ENCODE assay signal across 8 mouse cellular contexts in the genomic region with DNA sequence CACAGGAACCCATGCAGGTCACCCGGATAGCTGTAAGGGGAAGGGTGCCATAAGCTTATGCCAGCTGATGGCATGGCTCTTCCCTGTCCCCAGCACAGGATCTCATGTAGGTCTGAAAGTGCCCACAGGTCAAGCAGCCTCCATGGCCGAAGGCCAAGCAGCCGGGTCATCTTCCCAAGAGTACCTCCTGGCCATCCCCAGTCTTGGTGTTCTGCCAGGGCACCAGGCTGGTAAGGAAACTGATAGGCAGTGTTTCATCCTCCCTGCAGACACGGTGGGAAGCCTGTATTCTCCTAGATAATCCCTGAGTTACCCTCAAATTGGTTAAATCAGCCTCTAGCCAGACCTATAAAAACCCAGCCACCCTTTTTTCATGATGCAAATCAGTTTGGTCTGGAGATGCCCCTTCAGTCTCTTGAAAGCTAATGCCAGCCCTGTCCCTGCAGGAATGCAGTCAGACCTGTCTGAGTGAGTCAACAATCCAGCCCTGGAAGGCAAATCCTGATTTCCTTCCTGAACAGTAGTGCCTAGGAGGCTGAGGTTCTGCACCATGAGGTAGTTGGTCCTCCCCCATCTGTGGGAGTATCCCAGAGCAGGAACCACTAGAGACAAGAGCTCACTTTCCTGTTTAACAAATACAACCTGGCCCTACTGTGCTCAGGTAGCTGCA. TPM values are rescaled to one million over a fixed set of nuclear protein-coding genes. Genes with fewer than 3 reads are reported as not detected.
DNase-seq lines count a peak whose midpoint lies in the region; ATAC-seq lines count a peak whose summit lies in the region.

No protein-coding gene starts in this region.

- no peak for ATAC-seq in forebrain, embryonic 16.5 days
- ATAC-seq in midbrain, embryonic 16.5 days, result no peak

- no peaks in the 10 kb centered on the region for H3K36me3 ChIP-seq in forebrain, embryonic 16.5 days (ENCODE audit: control insufficient read depth, insufficient read depth)
- peaks cover 5% of the 10 kb centered on the region; the same call in 1 of the 2 replicates for H3K36me3 ChIP-seq in midbrain, embryonic 16.5 days (ENCODE audit: control insufficient read depth, insufficient read depth, low read length)

- H3K9me3 ChIP-seq in forebrain, embryonic 16.5 days (ENCODE audit: control insufficient read depth, low read length), result no peaks in the 10 kb centered on the region
- H3K9me3 ChIP-seq in midbrain, embryonic 16.5 days (replicated peaks; ENCODE audit: control insufficient read depth, low read length, poor library complexity, severe bottlenecking), result no peaks in the 10 kb centered on the region

- no peak overlapping the region for H3K4me2 ChIP-seq in forebrain, embryonic 16.5 days (ENCODE audit: low read length)
- H3K4me2 ChIP-seq in midbrain, embryonic 16.5 days (ENCODE audit: low read length), result no peak overlapping the region

- H3K27ac ChIP-seq in forebrain, embryonic 16.5 days (ENCODE audit: low read length), result no peak overlapping the region
- H3K27ac ChIP-seq in midbrain, embryonic 16.5 days (ENCODE audit: low read length), result no peak overlapping the region

- DNase-seq in gastrocnemius, adult 18-20 months (ENCODE audit: low spot score), result peak; percentile 79
- DNase-seq in gastrocnemius, postnatal 4 days (ENCODE audit: low spot score in 2 of 2), result no peak
- DNase-seq in cerebellum, adult 8-10 months, result peak; percentile 33
- DNase-seq in kidney, adult 18-20 months, result peak; percentile 59
- peak; percentile 26 for DNase-seq in ovary, postnatal 14 days (ENCODE audit: low spot score)
- no peak for DNase-seq in right cerebral cortex, adult 2 months (ENCODE audit: low spot score in 2 of 2)

- no peak overlapping the region for H3K4me3 ChIP-seq in forebrain, embryonic 16.5 days (replicated peaks; ENCODE audit: low read length)
- H3K4me3 ChIP-seq in midbrain, embryonic 16.5 days (ENCODE audit: low read depth, low read length), result no peak overlapping the region

- no peak overlapping the region for H3K9ac ChIP-seq in forebrain, embryonic 16.5 days (replicated peaks; ENCODE audit: low read depth, low read length)
- H3K9ac ChIP-seq in midbrain, embryonic 16.5 days (ENCODE audit: low read depth, low read length), result no peak overlapping the region

- no peaks in the 10 kb centered on the region for H3K4me1 ChIP-seq in forebrain, embryonic 16.5 days (replicated peaks; ENCODE audit: control insufficient read depth, insufficient read depth, low read length)
- no peaks in the 10 kb centered on the region for H3K4me1 ChIP-seq in midbrain, embryonic 16.5 days (ENCODE audit: control insufficient read depth, insufficient read depth, low read length)

- no peaks in the 10 kb centered on the region for H3K27me3 ChIP-seq in forebrain, embryonic 16.5 days (replicated peaks; ENCODE audit: control insufficient read depth, insufficient read depth, low read length)
- H3K27me3 ChIP-seq in midbrain, embryonic 16.5 days (ENCODE audit: control insufficient read depth, insufficient read depth, low read depth, low read length), result no peaks in the 10 kb centered on the region

- 63% methylated on average over 4 of the region's 4 CpGs for WGBS in forebrain, embryonic 16.5 days
- 63% methylated on average over 4 of the region's 4 CpGs for WGBS in midbrain, embryonic 16.5 days

RNA-seq across cellular contexts. Expression of a gene that starts 7.1 kb away (rescaled TPM):
- 1 to 10 TPM; 2.7 to 3.2 TPM for total RNA-seq in gastrocnemius, adult 18-20 months (2021)
- 10 to 100 TPM; 15.0 to 17.5 TPM for total RNA-seq in gastrocnemius, postnatal 4 days (2021)
- polyA plus RNA-seq in forebrain, embryonic 16.5 days (2015; fragmentation: Nextera tagmentation; extraction: Ambion mirVana), result 31.7 and 40.9 TPM in 2 replicates
- polyA plus RNA-seq in midbrain, embryonic 16.5 days (2015; fragmentation: Nextera tagmentation; extraction: Ambion mirVana), result 40.6 and 43.7 TPM in 2 replicates

RNA-seq across cellular contexts. Expression of a gene that starts 8.5 kb away (rescaled TPM):
- total RNA-seq in gastrocnemius, adult 18-20 months (2021), result 10 to 100 TPM; 19.2 to 21.5 TPM
- 10 to 100 TPM; 65.2 to 72.5 TPM for total RNA-seq in gastrocnemius, postnatal 4 days (2021)
- polyA plus RNA-seq in forebrain, embryonic 16.5 days (2015; fragmentation: Nextera tagmentation; extraction: Ambion mirVana), result 125 and 132 TPM in 2 replicates
- polyA plus RNA-seq in midbrain, embryonic 16.5 days (2015; fragmentation: Nextera tagmentation; extraction: Ambion mirVana), result 90.7 and 104 TPM in 2 replicates

RNA-seq across cellular contexts. Expression of a gene that starts 21.6 kb away (rescaled TPM):
- 10 to 100 TPM; 18.3 to 20.3 TPM for total RNA-seq in gastrocnemius, adult 18-20 months (2021)
- total RNA-seq in gastrocnemius, postnatal 4 days (2021), result 10 to 100 TPM; 23.9 to 25.9 TPM
- 16.7 and 20.8 TPM in 2 replicates for polyA plus RNA-seq in forebrain, embryonic 16.5 days (2015; fragmentation: Nextera tagmentation; extraction: Ambion mirVana)
- 18.7 and 21.3 TPM in 2 replicates for polyA plus RNA-seq in midbrain, embryonic 16.5 days (2015; fragmentation: Nextera tagmentation; extraction: Ambion mirVana)

RNA-seq across cellular contexts. Expression of a gene that starts 34.3 kb away (rescaled TPM):
- 1 to 10 TPM; 2.7 to 3.8 TPM for total RNA-seq in gastrocnemius, adult 18-20 months (2021)
- 10 to 100 TPM in 1 of 2 experiments, 1 to 10 TPM in 1; 8.3 to 10.6 TPM for total RNA-seq in gastrocnemius, postnatal 4 days (2021)
- polyA plus RNA-seq in forebrain, embryonic 16.5 days (2015; fragmentation: Nextera tagmentation; extraction: Ambion mirVana), result 41.5 and 44.9 TPM in 2 replicates
- 38.3 and 41.9 TPM in 2 replicates for polyA plus RNA-seq in midbrain, embryonic 16.5 days (2015; fragmentation: Nextera tagmentation; extraction: Ambion mirVana)

RNA-seq across cellular contexts. Expression of a gene that starts 47.0 kb away (rescaled TPM):
- total RNA-seq in gastrocnemius, adult 18-20 months (2021), result 10 to 100 TPM; 38.1 TPM
- total RNA-seq in gastrocnemius, postnatal 4 days (2021), result 10 to 100 TPM; 56.1 to 59.4 TPM
- 143 and 150 TPM in 2 replicates for polyA plus RNA-seq in forebrain, embryonic 16.5 days (2015; fragmentation: Nextera tagmentation; extraction: Ambion mirVana)
- polyA plus RNA-seq in midbrain, embryonic 16.5 days (2015; fragmentation: Nextera tagmentation; extraction: Ambion mirVana), result 147 and 154 TPM in 2 replicates

Comparison
In these comparisons a context has a peak if more than half of its experiments do, and no peak if none do; other contexts are left out.
1. DNase-seq: peak in gastrocnemius, adult 18-20 months (single experiment), cerebellum, adult 8-10 months (single experiment), kidney, adult 18-20 months (single experiment) and ovary, postnatal 14 days (single experiment); none in gastrocnemius, postnatal 4 days (0 of 2) and right cerebral cortex, adult 2 months (0 of 2).